Mouse (Mus musculus) urinary bladder, adult 2 months (tissue): ENCODE data around the gene 4930519P11Rik. TPM values are rescaled to one million over a fixed set of nuclear protein-coding genes. Genes with fewer than 3 reads are reported as not detected.

Experiments used
- polyA plus RNA-seq: library from polyadenylated mRNA; depleted of rRNA; stranded (reverse); fragments of >200 nt; gene quantifications from 2 replicates; pipeline ENCODE4 v1.2.3, GENCODE M21; 2012; rRNA removed

4930519P11Rik gene
- polyA plus RNA-seq, 1 experiment, result 0.43 TPM

Other genes with a start within 250 kb of the 4930519P11Rik start
- gene Cdk5rap1, start 240.4 kb downstream of the 4930519P11Rik start, polyA plus RNA-seq, result 16.9 and 25.0 TPM in 2 replicates
- gene Snta1, start 205.3 kb downstream of the 4930519P11Rik start, polyA plus RNA-seq, result 16.5 and 17.7 TPM in 2 replicates
- 16.2 and 16.6 TPM in 2 replicates for gene Cbfa2t2, start 177.0 kb downstream of the 4930519P11Rik start, polyA plus RNA-seq
- gene 1700003F12Rik, start 66.4 kb downstream of the 4930519P11Rik start, polyA plus RNA-seq, result 0.41 and 0.44 TPM in 2 replicates
- not detected in 2 replicates for gene Actl10, start 61.7 kb downstream of the 4930519P11Rik start, polyA plus RNA-seq
- gene Necab3, start 54.5 kb downstream of the 4930519P11Rik start, polyA plus RNA-seq, result 0.62 and 1.2 TPM in 2 replicates
- 5.0 TPM in 2 replicates for gene E2f1, start 43.5 kb downstream of the 4930519P11Rik start, polyA plus RNA-seq
- gene Pxmp4, start 9.7 kb downstream of the 4930519P11Rik start, polyA plus RNA-seq, result 34.3 and 37.0 TPM in 2 replicates
- 3.6 and 3.7 TPM in 2 replicates for gene Zfp341, start 140 bp downstream of the 4930519P11Rik start, polyA plus RNA-seq
- 260 and 272 TPM in 2 replicates for gene Chmp4b, start 38.3 kb upstream of the 4930519P11Rik start, polyA plus RNA-seq
- not detected in 2 replicates for gene Gm14214, start 156.6 kb upstream of the 4930519P11Rik start, polyA plus RNA-seq
- 196 and 218 TPM in 2 replicates for gene Raly, start 177.7 kb upstream of the 4930519P11Rik start, polyA plus RNA-seq
- not detected in 2 replicates for gene a, start 178.0 kb upstream of the 4930519P11Rik start, polyA plus RNA-seq